Mouse (Mus musculus) heart, embryonic 10.5 days (tissue): Measurements from ENCODE around the gene Tmem144. TPM values are rescaled to one million over a fixed set of nuclear protein-coding genes. Genes with fewer than 3 reads are reported as not detected.
A peak's percentile ranks its signal among the peaks of the same experiment; 100 is the strongest.

ENCODE experiments used
- DNase-seq: peaks from one replicate; pipeline ENCODE4 v3.0.0-alpha.2; 2017; ENCODE audit warnings: low spot score
- H3K27ac ChIP-seq: fragments of 300-500 bp; sonication (generic); 2 replicates; pipeline ENCODE4 v1.5.1; 2016; ENCODE audit warnings: mild to moderate bottlenecking
- H3K27me3 ChIP-seq: fragments of 300-500 bp; sonication (generic); 2 replicates; pipeline ENCODE4 v1.6.1; 2016; ENCODE audit warnings: mild to moderate bottlenecking; ENCODE audit not compliant: poor library complexity, insufficient read depth, severe bottlenecking
- H3K36me3 ChIP-seq: fragments of 300-500 bp; sonication (generic); 2 replicates; pipeline ENCODE4 v1.6.1; 2016; ENCODE audit warnings: mild to moderate bottlenecking, moderate library complexity
- H3K4me1 ChIP-seq: fragments of 300-500 bp; sonication (generic); 2 replicates; pipeline ENCODE4 v1.6.1; 2016; ENCODE audit warnings: mild to moderate bottlenecking
- H3K4me3 ChIP-seq: fragments of 300-500 bp; sonication (generic); 2 replicates; pipeline ENCODE4 v1.5.1; 2016; ENCODE audit warnings: mild to moderate bottlenecking, moderate library complexity
- H3K9me3 ChIP-seq: fragments of 300-500 bp; sonication (generic); 2 replicates; pipeline ENCODE4 v1.6.1; 2016; ENCODE audit warnings: mild to moderate bottlenecking, moderate library complexity
- WGBS: fragments of 180-500 bp; shearing (Covaris S2); methylation state at CpG from one replicate; pipeline ENCODE4 v1.1.7; 2016; 5-methylcytosine and 5-hydroxymethylcytosine counted together
- polyA plus RNA-seq: library from polyadenylated mRNA; unstranded; fragments of >200 nt; fragmentation: Nextera tagmentation; extraction: Ambion mirVana; gene quantifications from 2 replicates; pipeline ENCODE4 v1.2.1, GENCODE M21; 2016

Tmem144 gene
- polyA plus RNA-seq = 7.9 and 11.4 TPM in 2 replicates

DNA sequence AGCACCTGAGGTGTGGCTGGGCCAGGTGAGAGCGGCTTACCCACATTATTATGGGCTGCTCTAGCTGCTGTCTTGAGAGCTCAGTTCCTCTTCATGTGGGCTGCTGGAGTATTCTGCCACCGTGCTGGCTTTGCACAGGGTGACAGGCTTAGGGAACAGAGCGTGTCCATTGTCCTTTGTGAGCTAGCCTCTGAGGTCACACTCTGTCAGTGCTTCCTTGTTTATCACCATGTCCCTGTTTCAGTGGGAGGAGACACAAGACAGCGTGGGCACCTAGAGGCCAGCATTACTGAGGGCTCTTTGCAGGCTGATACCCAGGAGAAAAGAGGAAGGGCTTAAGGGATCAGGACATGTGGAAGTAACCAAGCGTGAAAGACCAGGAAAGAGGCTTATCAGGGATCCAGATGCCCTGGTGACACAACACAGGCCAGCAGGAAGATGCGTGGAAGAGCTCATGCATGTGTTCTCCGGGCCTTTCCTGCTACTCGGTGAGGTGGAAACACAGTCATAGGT is at the start of gene Tmem144:
TSS of gene Tmem144 (minus strand) at position 120 of the 513 bp plus-strand sequence.
- Histone ChIP-seq H3K27me3 (no peaks in the 10 kb centered on the region), H3K4me1 (peaks cover 35% of the 10 kb centered on the region), H3K27ac (peak within 1 kb of the TSS; percentile 56), H3K4me3 (no peak within 1 kb of the TSS), H3K9me3 (no peaks in the 10 kb centered on the region), H3K36me3 (no peaks in the 10 kb centered on the region)
- peak; percentile 81 for DNase-seq
- WGBS = 34% methylated on average over 8 of the region's 8 CpGs

DNA sequence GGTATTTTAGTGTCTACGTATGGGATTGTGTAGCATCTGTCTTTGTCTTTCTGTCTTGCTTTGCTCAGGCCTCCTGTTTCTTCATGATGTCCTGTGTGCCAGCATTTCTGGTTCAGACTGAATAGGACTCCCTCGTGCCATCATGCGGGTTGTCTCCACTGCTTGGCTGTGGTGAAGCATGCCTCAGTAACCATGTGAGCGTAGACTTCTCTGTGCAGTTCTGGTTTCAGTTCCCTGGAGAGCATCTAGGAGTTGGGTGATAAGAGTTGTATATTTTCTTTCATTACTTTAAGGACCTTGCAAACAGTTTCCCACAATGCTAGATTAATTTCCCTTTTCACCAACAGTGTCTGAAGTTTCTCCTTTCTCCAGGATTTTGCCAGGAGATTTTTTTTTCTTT is 49.2 kb upstream of the Tmem144 start:
- Histone ChIP-seq H3K4me1 (peaks cover 12% of the 10 kb centered on the region; the same call in 1 of the 2 replicates), H3K9me3 (no peaks in the 10 kb centered on the region), H3K27ac (no peak overlapping the region), H3K36me3 (peaks cover 4% of the 10 kb centered on the region; the same call in 1 of the 2 replicates), H3K27me3 (no peaks in the 10 kb centered on the region), H3K4me3 (no peak overlapping the region)
- 94% methylated on average over 4 of the region's 4 CpGs for WGBS
- DNase-seq = no peak

DNA sequence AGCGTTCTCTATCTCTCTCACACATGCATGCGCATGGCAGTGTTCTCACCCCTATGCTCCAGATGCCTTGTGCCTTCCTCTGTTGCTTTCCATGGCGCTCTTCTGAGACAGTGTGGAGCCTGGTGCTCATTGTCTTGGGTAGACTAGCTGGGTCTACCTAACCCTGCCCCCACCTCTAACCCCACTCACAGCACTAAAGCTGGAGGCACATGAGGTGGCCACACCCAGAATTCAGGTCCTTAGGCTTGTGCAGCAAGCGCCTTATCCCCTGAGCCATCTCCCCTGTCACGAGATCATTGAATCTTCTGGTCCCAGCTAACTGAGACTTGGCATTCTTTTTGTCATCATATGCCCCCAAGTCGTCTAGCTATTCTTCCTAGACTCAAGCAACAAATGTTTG is 48.7 kb upstream of the Tmem144 start:
- H3K27ac ChIP-seq = no peak overlapping the region
- H3K36me3 ChIP-seq = peaks cover 4% of the 10 kb centered on the region; the same call in 1 of the 2 replicates
- WGBS = 85% methylated on average over 6 of the region's 6 CpGs
- no peaks in the 10 kb centered on the region for H3K9me3 ChIP-seq
- H3K27me3 ChIP-seq = no peaks in the 10 kb centered on the region
- H3K4me3 ChIP-seq = no peak overlapping the region
- DNase-seq = no peak
- H3K4me1 ChIP-seq = peaks cover 7% of the 10 kb centered on the region; the same call in 1 of the 2 replicates

DNA sequence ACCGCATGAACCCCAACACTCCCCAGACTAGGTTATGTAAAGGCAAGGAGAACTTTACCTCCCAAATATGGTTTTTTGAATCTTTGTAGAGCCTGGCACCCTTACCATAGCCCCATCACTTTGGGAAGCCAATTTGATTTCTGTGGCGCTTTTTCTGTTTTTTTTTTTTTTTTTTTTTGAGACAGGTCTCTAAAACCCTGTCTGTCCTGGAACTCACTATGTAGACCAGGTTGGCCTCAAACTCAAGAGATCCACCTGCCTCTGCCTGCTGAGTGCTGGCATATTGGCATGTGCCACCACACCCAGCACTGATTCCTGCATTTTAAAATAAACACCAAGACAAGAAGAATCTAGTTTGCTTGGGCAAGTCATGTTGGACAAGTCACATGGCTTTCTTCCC is 47.9 kb upstream of the Tmem144 start:
- Histone ChIP-seq H3K4me3 (no peak overlapping the region), H3K27ac (no peak overlapping the region), H3K9me3 (no peaks in the 10 kb centered on the region), H3K27me3 (no peaks in the 10 kb centered on the region), H3K4me1 (peaks cover 4% of the 10 kb centered on the region; the same call in 1 of the 2 replicates), H3K36me3 (peaks cover 4% of the 10 kb centered on the region; the same call in 1 of the 2 replicates)
- 92% methylated on average over 2 of the region's 2 CpGs for WGBS
- DNase-seq = no peak

DNA sequence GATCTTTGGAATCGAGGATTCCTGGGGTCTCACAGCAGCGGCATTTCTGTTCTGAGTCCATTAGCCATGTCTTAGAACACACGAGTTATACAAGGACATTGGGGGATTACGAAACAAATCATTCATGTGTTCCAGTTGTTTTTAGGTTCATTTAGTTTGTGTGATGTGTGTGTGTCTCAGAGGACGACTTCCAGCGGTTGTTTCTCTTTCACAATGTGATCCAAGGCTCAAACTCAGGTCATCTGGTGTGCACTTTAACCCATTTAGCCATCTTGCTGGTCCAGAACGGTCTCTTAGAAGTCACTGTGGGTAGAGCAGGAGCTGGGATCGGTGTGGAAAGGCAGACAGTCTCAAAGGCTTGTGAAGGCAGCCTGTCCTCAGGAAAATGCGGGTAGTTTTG is 47.3 kb upstream of the Tmem144 start:
- WGBS = 89% methylated on average over 9 of the region's 9 CpGs
- H3K36me3 ChIP-seq = peaks cover 4% of the 10 kb centered on the region; the same call in 1 of the 2 replicates
- H3K4me3 ChIP-seq = no peak overlapping the region
- peaks cover 4% of the 10 kb centered on the region; the same call in 1 of the 2 replicates for H3K4me1 ChIP-seq
- H3K27me3 ChIP-seq = no peaks in the 10 kb centered on the region
- DNase-seq = no peak
- no peak overlapping the region for H3K27ac ChIP-seq
- no peaks in the 10 kb centered on the region for H3K9me3 ChIP-seq

DNA sequence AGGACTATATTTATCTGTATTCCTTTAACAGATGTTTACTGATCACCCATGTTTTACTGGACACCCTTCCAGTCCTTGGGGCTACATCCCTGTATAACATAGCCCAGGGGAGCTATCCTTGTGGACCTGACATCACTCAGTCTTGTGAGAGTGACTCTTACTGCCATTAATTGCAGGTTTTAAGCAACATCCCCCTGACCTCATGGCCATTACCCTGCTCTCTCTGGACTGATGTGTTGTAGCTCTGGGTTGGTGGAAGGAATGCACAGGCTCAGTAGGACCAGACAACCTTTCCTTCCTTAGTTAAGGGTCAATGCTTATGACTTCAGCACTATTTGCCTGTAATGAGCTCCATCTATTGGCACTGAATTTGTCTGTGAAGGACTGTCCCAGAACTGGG is 45.9 kb upstream of the Tmem144 start:
- DNase-seq = no peak
- H3K27ac ChIP-seq = no peak overlapping the region
- H3K4me3 ChIP-seq = no peak overlapping the region
- H3K4me1 ChIP-seq = peaks cover 4% of the 10 kb centered on the region; the same call in 1 of the 2 replicates
- peaks cover 6% of the 10 kb centered on the region; the same call in 1 of the 2 replicates for H3K36me3 ChIP-seq
- H3K27me3 ChIP-seq = no peaks in the 10 kb centered on the region
- H3K9me3 ChIP-seq = no peaks in the 10 kb centered on the region

DNA sequence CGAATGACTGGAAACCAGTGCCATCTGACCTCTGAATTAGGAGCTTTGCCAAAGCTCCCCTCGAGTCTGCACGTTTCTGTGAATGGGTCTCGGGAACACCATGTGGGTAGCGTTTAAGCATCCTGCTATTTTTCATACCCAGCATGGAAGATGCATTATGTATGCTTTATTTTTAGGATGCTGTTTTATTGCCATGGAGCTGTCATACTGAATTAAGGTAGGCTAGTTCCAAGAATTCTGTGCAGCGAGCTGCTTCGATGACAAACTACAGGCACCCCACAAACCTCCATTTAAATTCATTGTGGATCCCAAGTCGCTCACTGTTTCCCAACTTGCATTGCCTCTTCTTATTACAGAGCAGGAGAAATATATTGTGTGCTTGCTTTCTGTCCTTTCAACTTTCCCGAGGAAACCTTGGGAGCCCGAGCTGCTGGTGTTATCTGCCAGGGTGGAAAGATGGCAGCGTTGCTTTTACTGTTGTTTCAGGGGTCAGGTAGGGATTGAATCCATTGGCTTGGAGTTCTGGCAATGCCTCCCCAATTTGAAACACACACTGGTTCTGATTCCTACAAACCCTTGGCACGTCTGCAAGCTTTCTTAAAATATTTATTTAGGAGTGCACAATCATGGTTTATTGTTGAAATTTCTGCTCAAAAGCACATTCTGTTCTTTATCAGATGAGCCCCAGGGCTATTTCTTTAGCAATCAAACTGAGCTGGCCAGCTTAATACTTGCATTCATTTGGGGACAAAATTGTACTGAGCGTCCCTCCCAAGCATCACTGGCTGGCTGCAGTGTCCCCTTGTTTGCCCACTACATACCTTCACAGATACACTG is 45.2 kb upstream of the Tmem144 start:
- no peak overlapping the region for H3K27ac ChIP-seq
- DNase-seq = no peak
- no peak overlapping the region for H3K4me3 ChIP-seq
- no peaks in the 10 kb centered on the region for H3K27me3 ChIP-seq
- peaks cover 4% of the 10 kb centered on the region; the same call in 1 of the 2 replicates for H3K4me1 ChIP-seq
- 80% methylated on average over 13 of the region's 13 CpGs for WGBS
- no peaks in the 10 kb centered on the region for H3K9me3 ChIP-seq
- peaks cover 6% of the 10 kb centered on the region; the same call in 1 of the 2 replicates for H3K36me3 ChIP-seq

DNA sequence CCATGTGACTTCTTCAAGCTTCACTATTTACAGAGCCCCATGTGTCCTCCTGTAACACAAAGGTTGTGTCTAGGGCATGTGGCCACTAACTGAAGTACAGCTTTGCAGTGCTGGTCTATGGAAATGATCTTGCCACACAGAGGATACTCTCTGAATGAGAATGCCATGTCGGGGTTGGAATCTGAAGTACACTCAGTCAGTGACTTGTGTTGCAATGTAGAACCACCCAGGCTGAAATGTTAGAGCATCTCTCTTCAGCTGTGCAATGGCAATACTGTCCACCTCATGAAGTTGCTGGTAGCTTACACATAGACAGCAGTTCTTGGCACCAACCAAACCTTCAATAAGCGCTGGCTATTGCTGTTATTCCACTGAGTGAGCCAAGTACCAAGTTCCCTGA is 35.4 kb upstream of the Tmem144 start:
- DNase-seq = no peak
- Histone ChIP-seq H3K4me1 (peaks cover 27% of the 10 kb centered on the region), H3K9me3 (no peaks in the 10 kb centered on the region), H3K4me3 (peak overlapping the region; percentile 58), H3K27me3 (no peaks in the 10 kb centered on the region), H3K27ac (peak overlapping the region; percentile 93), H3K36me3 (peaks cover 14% of the 10 kb centered on the region; the same call in 1 of the 2 replicates)
- WGBS = 67% methylated on average over 2 of the region's 2 CpGs

DNA sequence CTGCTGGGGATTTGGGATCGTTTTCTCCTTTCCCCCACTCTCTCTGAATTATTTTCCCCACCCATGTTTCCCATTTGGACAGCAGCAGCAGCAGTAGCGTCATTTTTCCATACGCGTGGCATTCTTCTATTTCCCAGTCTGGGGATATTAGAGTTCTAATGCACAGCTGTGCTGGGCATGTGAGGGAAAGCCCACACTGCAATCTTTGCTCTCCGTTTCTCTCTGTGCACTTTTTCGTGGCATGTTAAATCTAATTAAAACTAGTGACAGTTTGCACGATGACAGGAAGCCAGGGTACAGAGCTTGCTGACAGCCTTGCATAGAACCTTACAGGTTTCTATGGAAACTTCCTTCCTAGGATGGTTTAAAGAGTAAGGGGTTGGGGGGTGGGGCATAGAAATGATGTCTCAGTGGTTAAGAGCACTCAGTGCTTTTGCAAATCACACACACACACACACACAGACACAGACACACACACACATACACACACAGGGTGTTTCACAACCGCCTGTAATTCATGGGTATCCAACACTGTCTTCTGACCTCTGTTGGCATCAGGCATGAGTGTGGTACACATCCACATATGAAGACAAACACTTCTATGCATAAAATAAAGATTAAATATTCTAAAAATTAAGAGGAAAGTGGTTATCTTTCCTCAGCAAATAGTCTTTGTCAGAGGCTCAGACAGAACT is 34.7 kb upstream of the Tmem144 start:
- H3K4me1 ChIP-seq = peaks cover 27% of the 10 kb centered on the region
- no peaks in the 10 kb centered on the region for H3K9me3 ChIP-seq
- H3K4me3 ChIP-seq = peak overlapping the region; percentile 58
- peak overlapping the region; percentile 93 for H3K27ac ChIP-seq
- WGBS = 66% methylated on average over 8 of the region's 8 CpGs
- H3K27me3 ChIP-seq = no peaks in the 10 kb centered on the region
- no peak for DNase-seq
- peaks cover 14% of the 10 kb centered on the region; the same call in 1 of the 2 replicates for H3K36me3 ChIP-seq

DNA sequence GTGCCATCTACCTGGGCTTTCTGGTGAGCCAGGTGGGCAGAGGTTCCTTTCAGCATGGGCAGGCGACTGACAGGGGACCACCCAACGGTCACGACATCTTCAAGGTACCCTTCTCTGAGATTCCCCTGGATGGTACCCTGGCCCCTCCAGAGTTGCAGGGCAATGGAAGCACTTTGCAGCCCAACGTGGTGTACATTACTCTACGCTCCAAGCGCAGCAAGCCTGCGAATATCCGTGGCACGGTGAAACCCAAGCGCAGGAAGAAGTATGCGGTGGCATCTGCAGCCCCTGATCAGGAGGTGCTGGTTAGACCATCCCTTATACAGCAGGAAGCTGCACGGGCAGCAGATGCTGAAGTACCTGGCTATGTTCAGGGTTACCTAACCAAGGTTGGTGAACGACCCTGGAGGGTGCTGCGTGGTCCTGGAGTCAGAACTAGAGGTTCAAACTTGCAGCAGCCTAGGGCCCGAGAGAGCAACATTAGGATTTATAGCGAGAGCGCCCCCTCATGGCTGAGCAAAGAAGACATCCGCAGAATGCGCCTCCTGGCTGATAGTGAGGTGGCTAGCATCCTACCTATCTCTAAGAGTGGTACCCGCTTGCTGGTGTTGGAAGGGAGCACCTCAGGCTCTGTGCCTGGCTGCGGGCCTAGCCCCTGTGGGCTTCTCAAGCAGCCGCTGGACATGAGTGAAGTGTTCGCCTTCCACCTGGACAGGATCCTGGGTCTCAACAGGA is 34.0 kb upstream of the Tmem144 start:
- Histone ChIP-seq H3K4me1 (peaks cover 27% of the 10 kb centered on the region), H3K27me3 (no peaks in the 10 kb centered on the region), H3K9me3 (no peaks in the 10 kb centered on the region), H3K4me3 (peak overlapping the region; percentile 58), H3K36me3 (peaks cover 6% of the 10 kb centered on the region; the same call in 1 of the 2 replicates), H3K27ac (peak overlapping the region; percentile 93)
- no peak for DNase-seq
- 77% methylated on average over 23 of the region's 23 CpGs for WGBS

DNA sequence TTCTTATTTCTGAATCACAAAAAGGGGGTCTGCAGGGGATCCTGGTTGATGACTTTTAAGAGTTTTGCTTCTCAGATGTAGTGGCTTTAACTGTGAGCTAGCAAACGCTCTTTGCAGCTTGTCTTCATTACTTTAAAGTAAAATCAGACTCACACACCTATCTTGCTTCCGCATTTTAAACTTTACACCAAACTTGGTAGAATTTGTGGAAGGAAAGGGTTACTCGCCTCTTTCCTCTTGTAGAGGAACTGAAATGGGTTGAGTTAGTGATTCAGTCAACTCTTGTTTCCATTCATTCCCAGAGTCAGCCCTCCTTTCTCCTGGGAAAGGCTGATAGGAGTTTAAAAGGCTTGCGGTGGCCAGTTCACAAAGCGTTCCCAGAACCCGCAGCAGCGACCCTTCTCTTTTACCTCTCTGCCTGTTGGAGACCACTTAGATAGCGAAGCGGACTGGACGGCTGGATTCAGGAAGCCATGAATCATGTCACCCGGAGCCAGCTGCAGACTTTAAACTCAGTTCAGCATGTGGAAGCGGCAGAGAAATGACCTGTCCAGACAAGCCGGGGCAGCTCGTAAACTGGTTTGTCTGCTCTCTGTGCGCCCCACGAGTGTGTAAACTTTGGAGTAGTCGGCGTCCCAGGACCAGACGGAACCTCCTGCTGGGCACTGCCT is 33.2 kb upstream of the Tmem144 start:
- H3K27me3 ChIP-seq = no peaks in the 10 kb centered on the region
- H3K9me3 ChIP-seq = no peaks in the 10 kb centered on the region
- no peak for DNase-seq
- WGBS = 32% methylated on average over 19 of the region's 19 CpGs
- peaks cover 6% of the 10 kb centered on the region; the same call in 1 of the 2 replicates for H3K36me3 ChIP-seq
- H3K27ac ChIP-seq = peak overlapping the region; percentile 93
- peak overlapping the region; percentile 58 for H3K4me3 ChIP-seq
- peaks cover 27% of the 10 kb centered on the region for H3K4me1 ChIP-seq

DNA sequence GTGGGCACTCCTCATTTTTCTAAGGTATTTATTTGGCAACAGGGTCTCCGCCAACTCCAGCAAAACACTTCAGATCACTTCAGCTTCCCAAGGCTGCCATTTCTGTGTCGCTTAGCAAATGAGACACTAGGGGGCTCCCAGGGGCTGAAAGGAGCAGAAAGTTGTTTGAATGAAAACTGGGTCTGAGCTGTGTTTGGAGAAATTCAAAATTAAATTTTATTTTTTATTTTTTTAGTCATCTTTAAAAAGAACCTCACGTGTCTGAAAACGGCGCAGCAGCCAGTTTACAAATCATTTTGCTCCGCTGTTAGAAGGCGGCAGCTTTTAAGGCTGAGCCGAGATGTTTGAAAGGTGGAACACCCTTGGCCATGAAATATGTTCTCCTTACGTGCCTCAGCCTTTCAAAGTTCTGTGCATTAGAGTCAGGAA is 32.2 kb upstream of the Tmem144 start:
- H3K9me3 ChIP-seq = no peaks in the 10 kb centered on the region
- H3K4me3 ChIP-seq = peak overlapping the region; percentile 58
- DNase-seq = peak; percentile 81

More for the DNA sequence above, 32.2 kb upstream of the Tmem144 start:
- 34% methylated on average over 9 of the region's 9 CpGs for WGBS
- H3K4me1 ChIP-seq = peaks cover 27% of the 10 kb centered on the region
- no peaks in the 10 kb centered on the region for H3K27me3 ChIP-seq
- peak overlapping the region; percentile 93 for H3K27ac ChIP-seq
- peaks cover 6% of the 10 kb centered on the region; the same call in 1 of the 2 replicates for H3K36me3 ChIP-seq
